Mouse (Mus musculus) kidney, postnatal 36 days (tissue): ENCODE measurements around the gene Ppm1g.
"Not testable (repeated sequence)": the region's sequence is repeated elsewhere in the genome, so short reads cannot be mapped to it uniquely, and the experiment has no call there.

Source experiments
- DNase-seq, 2 experiments: peaks; one replicate each; pipeline ENCODE4 v3.0.0; 2021 to 2022; ENCODE audit warnings: mixed read lengths in 2 of 2

Gene Ppm1g

DNA sequence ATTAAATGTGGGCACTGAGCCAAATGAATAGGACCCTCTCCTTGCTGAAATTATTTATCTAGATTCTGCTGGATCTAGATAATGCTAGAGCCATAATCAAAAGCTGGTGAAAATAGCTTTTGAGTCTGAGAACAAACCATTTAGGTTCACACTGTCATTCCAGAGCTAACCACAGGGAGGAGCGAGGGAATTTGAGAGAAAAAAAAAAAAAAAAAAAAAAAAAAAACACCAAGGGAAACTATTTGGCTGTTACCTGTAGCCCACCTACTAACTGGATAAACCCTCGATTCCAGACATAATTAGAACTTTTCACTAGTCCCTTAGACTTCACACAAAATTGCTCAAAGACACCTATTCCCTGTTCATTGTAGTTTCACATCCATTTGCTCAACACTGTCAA is 1.4 kb downstream of the Ppm1g start:
- peak in 1 of 2 experiments; percentile 53 for DNase-seq

DNA sequence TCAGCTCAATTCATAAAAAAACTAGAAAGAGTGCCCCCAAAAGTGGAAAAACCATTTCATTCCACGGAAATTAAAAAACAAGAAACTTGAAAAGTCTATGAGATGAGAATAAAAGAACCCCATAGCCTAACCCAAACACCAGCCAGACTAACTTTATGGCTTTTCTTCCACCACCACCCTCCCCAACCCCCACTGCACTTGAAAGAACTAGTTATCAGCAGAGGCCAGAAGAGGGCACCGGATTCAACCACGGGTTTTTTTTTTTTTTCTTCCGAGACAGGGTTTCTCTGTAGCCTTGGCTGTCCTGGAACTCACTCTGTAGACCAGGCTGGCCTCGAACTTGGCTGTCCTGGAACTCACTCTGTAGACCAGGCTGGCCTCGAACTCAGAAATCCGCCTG is 2.2 kb downstream of the Ppm1g start:
- DNase-seq: peak in 1 of 2 experiments; percentile 27

DNA sequence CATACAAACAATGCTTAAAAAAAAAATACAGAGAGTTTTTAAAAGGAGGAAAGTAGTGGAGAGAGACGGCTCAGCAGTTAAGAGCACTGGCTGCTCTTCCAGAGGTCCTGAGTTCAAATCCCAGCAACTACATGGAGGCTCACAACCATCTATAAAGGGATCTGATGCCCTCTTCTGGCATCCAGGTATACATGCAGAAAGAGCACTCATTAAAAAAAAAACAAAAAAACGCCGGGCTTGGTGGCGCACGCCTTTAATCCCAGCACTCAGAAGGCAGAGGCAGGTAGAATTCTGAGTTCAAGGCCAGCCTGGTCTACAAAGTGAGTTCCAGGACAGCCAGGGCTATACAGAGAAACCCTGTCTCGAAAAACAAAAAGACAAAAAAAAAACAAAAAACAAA is 3.9 kb downstream of the Ppm1g start:
- not testable (repeated sequence) for DNase-seq

DNA sequence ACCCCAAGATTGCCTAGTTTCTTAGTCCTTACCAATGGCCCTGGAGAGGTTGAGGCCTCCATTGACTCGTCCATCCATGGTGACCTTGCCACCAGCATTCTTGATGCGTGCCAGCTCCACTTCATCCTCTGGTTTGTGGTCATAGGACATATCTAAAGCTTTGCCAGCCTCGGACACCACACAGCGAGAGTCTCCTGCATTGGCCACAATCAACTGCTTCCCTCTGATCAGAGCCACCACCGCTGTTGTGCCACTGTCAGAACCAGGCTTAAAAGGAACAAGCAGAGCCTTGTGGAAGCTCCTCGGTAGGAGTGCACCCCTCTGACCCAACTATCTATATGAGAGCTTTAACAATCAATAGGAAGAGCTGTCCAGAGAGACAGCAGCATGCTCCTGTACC is 16.1 kb downstream of the Ppm1g start:
- DNase-seq: no peak

DNA sequence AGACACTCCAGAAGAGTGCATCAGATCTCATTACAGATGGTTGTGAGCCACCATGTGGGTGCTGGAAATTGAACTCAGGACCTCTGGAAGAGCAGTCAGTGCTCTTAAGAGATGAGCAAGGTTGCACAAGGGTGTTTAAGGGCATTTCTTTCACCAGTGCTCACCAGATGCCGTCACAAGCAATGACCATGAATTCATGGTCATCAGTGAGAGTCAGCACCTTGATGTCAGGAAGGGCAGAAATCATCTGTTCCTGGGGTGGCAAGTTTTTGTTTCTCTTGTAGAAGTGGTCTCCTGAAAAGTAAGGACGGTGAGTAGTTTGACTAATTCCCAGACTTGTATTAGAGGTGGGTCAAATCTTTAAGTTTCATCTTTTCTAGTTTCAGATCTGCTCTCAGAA is 16.6 kb downstream of the Ppm1g start:
- DNase-seq: no peak

DNA sequence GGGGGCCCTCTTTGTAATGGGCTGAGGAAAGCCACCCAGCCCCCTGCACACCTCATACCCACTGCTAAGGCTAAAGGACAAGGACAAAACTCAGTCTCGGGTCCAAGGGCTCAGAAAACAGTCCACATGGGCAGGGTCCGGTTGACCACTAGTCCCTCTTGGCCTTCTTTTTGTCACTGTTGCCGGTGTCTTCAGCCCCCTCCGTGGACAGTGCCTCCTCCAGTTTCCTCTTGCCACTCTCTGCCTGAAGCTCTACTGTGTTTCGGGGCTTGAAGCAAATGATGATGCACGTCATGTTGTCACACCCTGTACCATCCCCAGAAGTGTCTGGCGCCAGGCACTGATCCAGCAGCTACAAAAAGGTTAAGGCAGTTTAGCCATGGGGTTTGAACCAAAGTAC is 17.6 kb downstream of the Ppm1g start:
- no peak for DNase-seq

DNA sequence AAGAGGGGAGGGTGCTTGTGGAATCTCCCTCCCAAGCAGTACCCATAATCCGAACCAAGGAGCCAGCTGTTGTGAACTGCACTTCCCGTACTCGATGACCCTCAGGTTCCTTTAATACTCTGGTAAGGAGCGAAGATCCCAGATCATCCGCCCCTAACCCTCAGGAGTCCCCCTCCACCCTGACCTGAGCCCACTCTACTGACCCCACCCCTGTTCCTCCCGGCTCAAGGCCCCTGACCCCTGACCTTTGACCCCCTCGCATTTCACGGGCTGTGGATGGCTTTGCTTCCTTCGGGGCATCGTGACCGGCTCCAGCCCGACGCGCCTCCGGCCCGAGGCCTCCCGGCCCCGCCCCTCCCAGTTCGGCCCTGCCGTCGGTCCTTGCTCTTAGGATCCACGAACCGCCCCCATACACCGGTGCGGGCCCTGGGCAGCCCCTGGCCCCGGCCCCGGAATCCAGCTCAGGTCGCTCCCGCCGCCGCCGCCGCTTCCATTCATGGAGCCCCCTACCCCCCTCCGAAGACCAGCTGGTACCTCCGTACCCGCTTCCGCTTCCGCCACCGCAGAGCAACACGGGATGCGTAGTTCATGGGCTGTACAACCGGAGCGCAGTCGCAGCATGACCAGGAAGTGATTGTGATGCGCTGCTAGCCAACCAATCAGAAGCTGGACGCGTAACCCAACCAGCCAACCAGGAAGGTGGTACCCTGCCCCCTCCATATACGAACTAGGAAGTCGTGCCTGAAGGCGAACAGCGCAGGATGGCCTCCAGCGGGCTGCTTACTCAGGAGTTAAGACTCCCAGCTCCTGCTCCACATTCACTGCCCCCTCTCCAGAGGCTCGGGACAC is 18.5 kb downstream of the Ppm1g start, which contains the start of gene Zfp513:
TSS of gene Zfp513 (minus strand) at position 562 of the 849 bp plus-strand sequence.
- DNase-seq: peak; percentile 95 to 99

DNA sequence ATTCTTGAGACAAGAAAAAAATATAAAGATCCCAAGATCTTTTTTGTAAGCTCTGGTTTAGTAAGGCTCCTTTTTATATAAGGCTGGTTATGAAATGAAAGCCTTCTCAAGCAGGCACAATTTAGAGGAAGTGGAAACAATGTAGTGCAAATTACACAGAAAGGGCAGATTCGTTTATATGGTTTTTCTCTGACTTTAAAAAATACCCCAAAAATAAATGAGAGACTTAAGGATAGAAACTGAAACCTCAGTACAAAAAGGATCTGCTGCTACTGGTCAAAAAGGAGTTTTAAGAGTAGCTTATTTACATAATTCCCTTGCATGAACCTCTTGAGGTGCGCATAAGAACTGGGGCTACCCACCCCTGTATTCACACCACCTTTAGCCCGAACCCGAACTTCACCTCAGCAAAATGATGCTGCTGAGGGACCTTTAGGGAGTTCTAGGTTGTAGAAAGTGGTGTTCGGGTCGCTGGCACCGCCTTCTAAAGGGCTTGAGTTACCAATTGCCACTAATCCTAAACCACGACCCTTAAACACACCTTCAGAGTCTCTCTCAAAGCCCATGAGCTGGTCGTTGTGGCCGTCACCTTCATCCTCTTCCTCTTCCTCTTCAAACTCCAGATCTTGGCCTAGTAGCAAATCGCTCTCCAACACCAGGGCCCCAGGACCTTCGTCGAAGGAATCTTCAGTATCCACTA is 19.3 kb downstream of the Ppm1g start:
- DNase-seq: no peak

DNA sequence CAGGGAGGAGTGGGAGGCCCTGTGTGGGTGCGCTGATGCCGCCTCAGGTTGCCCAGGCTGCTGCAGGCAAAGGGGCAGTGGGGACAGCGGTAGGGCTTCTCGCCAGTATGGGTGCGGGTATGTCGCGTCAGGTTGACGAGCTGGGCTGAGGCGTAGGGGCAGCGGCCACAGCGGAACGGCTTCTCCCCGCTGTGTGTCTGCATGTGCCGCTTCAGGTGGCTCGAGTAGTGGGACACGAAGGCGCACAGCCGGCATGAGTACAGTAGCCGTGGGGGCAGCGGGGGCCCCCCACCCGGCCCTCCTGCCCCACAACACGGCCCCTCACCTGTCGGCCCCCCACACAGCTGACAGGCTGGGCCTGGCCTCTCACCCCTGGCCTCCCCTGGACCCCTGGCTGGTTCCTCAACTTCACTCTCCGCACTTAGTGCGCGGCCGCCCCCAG is 20.1 kb downstream of the Ppm1g start:
- DNase-seq: peak in 1 of 2 experiments; percentile 25

DNA sequence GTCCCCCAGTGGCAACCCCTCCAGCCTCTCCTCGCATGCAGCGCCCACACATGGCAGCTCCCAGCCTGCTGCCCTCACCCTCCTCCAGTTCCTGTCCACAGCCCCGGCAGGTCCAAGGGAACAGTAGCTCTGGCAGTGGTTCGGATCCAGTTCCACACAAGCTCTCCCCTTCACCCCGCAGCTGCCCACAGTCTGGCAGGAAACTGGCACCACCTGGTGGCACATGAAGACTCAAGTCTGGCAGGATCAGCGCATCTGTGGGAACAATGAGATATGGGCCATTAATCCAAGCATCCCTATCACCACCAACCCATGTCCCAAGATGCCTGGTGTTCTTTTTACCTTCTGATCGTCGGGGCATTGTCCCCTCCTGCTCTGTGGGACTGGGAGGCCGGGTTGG is 20.6 kb downstream of the Ppm1g start:
- peak in 1 of 2 experiments; percentile 51 for DNase-seq

DNA sequence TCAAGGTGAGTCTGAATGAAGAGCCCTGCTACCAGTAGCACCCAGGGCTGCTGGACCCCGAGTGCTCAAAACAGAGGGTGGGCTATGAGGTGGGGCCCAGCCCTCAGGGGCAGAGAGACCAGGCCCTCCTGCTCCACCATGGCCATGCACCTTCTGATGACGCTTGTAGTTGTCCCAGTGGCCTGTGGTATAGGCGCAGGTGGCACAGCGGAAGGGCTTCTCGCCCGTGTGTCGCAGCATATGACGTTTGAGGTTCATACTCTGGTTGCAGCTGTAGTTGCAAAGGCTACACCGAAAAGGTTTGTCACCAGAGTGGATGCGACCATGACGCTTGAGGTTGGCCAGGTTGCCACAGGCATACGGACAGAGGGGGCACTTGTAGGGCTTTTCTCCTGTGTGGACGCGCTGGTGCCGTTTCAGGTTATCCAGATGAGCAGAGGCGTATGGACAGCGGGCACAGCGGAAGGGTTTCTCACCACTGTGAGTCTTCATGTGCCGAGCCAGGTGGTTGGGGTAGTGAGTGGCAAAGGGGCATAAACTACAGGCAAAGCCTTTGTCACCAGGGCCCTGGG is 21.1 kb downstream of the Ppm1g start:
- DNase-seq: no peak

DNA sequence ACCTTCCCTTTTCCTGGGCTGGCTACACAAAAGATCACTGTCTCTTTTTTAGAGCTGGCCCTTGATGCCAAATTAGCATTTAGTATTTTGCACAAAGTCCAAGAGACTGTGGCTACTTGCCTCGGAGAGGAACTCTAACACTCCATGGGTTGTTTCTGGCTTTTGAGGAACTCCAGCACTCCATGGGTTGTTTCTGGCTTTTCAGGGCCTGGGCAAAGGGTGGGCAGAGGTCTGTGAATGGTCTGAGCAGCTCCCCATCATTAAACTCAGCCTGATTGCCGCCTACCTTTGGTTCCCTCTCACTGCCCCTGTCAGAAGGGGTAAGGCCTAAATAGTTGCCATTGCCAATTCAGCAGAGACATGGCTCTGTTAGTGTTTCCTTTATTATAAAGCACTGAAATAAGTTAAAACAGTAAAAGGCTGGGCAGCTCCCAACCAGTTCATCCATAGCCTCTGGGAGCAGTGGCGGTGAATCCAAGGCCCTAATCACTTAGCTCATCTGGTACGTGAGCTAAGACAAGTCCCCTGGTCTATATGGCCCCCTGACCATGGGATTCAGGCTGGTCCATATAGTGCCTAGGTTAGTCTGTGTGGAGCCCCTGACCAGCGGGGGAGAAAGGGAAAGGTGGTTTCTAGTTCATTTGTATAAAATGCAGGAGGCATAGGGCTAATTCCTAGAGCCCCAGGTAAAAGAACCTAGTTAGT is 21.7 kb downstream of the Ppm1g start:
- DNase-seq: no peak

DNA sequence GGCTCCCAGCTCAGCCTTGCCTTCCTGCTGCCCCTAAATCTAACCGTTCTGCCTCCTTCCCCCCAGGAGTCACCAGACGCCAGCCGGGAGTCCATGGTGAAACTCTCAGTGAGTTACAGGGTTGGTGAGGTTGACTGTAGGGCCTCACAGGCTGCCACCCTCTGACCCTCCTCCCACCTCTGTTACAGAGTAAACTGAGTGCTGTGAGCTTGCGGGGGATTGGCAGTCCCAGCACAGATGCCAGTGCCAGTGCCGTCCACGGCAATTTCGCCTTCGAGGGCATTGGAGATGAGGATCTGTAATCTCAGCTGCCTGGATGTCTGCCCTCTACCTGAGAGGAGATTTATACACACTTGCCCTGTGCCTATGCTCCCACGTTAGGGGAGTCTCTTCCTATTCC is 22.3 kb downstream of the Ppm1g start:
- no peak for DNase-seq

DNA sequence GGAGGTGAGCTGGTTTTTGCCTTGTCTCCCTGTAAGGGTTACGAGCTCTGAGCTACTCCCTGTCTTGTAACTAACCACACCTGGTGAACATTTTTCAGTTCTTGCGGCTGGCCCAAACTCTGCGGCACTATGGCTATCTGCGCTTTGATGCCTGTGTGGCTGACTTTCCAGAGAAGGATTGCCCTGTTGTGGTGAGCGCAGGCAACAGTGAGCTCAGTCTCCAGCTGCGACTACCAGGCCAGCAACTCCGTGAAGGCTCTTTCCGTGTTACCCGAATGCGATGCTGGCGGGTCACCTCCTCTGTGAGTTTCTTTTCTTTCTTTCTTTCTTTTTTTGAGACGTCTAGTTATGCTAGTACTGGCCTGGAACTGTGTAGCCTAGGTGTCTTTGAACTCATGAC is 23.4 kb downstream of the Ppm1g start:
- no peak for DNase-seq

DNA sequence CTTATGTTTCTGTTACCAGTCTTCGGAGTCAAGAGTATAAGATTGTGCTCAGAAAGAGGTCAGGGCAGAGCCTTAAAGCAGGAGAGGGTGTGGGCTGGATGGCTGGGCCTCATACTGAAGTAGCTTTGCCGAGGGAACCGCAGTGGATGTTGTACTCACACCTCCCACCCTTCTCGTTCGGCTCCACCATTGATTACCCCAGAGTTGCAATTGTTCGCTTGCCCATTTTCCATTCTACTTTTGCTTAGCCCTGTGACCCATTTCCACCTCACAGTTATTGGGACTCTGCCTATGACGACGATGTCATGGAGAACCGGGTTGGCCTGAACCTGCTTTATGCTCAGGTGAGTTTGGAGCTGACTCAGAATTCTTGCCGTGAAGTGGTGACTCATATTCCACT is 24.3 kb downstream of the Ppm1g start:
- DNase-seq: no peak

DNA sequence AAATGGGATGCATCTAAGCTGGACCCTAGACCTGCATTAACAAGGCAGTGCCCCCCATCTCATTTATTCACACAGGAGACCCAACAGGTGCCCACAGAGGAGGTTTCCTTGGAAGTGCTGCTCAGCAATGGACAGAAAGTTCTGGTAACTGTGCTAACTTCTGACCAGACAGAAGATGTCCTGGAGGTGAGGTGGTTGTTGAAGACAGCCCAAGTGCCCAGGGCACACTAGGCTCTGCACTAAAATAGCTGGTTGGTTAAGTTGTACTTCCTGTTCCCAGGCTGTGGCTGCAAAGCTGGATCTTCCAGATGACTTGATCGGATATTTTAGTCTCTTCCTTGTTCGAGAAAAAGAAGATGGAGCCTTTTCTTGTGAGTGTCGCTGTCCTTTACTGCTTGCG is 24.8 kb downstream of the Ppm1g start:
- no peak for DNase-seq

DNA sequence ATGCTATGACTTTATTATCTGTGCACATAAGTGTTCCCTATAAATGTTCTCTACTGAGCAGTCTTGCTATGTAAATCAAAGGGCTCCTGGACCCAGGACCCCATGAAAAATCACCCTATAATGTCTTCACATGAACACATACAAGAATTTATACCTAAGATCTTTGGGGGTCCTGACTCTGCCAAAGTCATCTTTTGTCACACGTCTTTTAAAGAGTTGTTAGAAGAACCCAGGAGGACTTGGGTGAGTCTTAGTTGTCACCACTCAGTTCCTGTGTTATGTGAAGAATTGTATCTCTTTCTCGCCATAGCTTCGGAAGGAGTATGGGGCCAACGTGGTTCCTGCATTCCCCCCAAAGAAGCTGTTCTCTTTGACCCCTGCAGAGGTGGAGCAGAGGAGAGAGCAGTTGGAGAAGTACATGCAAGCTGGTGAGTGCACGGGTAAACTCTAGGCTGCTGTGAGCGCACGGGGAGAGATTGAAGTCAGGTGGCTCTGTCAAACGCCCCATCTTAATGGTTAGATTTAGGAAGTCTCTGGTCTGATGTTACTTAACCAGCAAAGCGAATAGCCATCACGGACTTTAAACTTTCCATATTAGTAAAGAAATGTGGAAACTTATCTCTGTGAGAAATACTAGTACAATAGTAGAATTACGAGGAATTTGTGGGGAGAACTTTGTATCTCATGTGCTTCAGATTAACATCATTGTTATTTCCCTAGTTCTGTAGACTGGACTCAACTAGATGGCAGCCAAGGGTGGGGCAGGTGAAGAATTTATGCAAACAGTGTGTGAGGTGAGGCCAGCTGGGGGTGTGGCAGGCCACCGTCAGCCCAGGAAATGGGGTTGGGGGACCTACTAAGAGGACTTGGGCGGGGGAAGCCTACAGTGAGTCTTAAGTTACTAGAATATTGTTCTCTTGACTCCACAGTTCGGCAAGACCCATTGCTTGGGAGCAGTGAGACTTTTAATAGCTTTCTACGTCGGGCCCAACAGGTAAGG is 25.7 kb downstream of the Ppm1g start:
- DNase-seq: no peak

DNA sequence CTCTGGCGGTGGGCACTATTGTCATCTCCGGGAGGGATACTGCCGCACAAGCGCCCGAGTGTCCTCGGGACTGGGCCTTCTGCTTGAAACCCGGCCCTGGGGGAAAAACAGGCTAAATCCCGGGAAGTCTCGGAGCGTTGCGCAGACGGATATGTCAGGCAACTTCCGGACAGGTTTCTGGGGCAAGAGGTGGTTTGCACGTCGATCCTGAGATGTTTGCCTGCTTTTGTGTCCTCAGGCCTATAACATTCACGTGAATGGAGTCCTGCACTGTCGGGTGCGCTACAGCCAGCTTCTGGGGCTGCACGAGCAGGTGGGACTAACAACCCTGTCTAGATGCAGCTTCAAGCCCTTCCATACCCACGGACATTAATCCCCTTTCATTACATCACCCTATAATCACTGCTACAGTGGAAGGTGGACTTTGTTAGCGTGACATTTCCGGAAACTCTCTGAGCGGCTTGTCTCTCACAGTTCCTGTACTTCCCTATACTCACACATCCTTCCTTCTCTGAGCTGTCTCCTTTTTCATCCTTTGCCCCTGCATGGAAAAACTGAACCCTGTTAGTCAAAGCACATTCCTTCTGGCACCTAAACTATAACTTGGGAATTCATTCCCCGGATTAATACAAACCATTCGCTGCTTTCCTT is 26.7 kb downstream of the Ppm1g start:
- DNase-seq: no peak

DNA sequence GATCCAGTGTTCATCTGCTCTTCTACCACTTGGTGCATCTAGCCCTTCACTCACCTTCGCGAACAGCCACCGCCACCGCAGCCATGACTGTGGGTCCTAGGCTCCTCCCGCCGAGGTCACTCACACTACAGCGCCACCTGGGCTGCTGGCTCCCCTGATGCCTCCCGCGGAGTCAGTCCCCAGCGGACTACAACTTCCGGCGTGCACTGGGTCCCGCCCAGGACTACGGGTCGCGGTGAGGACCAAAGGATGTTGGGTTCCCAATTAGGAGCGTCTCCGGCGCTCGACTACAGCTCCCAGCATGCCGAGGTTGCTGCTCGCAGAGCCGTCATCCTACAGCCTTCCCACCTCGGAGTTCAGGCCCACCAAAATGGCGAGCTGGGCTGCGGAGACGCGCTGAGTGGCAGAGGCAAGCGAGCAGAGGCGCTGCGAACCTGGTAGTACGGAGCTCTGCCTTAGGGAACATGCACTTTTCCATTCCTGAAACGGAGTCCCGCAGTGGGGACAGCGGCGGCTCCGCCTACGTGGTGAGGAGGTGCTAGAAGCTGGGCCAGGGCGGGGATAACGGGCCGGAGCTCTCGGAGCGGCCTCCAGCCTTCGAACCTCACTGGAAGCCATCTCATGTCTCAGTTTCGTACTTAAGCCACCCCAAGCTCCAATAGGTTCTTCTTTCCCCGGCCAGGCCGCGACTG is 27.4 kb downstream of the Ppm1g start, which contains the start of the genes Snx17 and Eif2b4:
TSS of gene Snx17 (plus strand) at position 289 of the 692 bp plus-strand sequence.
TSS of gene Eif2b4 (minus strand) at position 492 of the 692 bp plus-strand sequence.
- DNase-seq: peak; percentile 99 to 100
